Mouse (Mus musculus) gastrocnemius, adult 8-10 months (tissue): ENCODE measurements at regions not wholly inside any gene's neighbourhood (a gene's known extent, or its start where the extent isn't known, plus 50 kb on each side); places are given as distances from the start of the nearest gene placed in this dataset.
A peak's percentile ranks its signal among the peaks of the same experiment; 100 is the strongest.
"Not testable (repeated sequence)": the region's sequence is repeated elsewhere in the genome, so short reads cannot be mapped to it uniquely, and the experiment has no call there.

Experiments used
- DNase-seq, 2 experiments: peaks; one replicate each; pipeline ENCODE4 v3.0.0; 2022; ENCODE audit warnings: low spot score in 2 of 2

DNA sequence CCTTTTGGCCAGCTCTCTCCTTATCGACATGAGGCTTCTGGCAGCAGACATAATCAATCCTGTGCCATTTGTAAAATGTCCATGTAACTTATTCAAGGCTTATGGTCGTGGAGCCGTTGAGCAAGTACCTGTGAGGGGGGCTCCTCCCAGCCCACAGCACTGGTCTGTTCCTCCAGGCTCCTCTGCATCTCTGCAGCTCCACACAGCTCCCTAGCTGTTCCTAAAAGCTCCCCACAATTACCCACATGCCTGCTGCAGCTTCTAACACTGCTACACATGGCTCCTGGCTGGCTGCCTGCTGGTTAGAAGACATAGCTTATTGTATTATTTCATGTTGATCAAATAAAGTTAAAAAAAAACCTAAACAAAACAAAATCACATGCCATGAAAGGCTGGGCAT is 77.9 kb downstream of the Tcp10c start:
- not testable (repeated sequence) for DNase-seq

DNA sequence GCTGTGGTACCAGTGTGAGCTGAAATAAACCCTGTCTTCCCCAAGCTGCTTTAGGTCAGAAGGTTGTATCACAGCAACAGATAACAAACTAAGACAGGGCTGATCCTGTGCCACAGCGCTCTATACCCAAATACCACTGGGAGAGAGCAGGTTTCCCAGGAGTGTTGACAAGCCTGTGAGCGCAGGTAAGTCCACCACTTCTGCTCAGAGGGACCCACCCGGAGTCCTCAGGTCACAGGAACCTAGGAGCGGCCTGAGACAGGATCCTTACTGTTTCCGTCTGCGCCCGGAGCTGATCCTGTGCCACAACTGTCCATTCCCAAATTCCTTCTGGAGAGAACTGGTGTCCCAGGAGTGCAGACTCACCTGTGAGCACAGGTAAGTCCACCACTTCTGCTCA is 79.8 kb downstream of the Tcp10c start:
- not testable (repeated sequence) for DNase-seq

DNA sequence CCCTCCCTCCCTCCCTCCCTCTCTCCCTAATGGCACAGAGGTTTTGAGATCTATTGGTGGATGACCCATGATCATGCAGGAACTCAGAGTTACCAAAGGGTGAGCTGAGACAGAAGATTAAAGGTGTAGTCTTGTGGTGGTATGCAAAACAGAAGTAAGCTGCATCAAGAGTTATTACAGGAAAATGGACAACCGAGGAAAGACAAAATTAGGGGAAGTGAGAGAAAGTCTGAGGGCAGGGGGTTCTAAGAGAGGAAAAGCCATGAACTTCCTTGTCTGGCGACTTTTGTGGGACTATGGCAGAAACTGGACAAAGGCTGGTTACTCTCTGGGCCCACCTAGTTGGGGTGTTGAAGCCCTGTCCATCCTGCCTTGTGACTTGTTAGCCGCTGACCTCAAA is 84.4 kb downstream of the Tcp10c start:
- DNase-seq: not testable (repeated sequence)

DNA sequence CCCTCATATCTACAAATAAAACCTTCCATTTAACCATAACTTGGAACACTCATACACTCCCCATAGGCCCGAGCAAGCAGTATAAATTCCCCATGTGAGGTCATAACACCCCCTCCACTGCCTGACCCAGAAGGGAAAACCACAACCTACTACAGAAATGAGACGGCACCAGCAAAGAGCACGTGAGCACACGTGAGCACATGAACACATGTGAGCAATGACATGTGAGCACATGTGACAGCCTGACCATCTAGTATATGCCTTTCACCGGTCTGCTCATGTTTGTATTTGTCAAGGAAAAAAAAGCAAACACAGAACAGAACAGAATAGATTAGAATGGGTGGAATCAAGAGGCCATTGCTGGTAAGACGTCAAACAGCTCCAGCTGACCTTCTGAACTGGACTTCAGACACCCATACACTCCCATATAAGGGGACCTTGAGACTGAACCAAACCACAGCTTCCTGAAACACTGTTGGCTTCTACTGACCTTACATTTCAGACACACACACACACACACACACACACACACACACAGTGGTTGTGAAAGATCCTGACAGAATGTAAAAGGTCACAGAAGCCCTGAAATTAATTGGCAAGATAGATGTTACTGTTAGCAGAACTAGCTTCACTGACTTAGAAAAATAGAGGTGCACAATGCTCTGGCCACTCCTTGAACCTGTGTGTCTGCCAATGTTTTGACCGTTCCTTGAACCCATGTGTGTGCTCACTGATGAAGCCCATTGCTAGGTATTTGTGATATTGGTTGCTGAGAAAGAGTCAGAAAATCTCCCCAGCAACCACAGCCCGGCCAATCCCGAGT is 86.5 kb downstream of the Tcp10c start:
- not testable (repeated sequence) for DNase-seq

DNA sequence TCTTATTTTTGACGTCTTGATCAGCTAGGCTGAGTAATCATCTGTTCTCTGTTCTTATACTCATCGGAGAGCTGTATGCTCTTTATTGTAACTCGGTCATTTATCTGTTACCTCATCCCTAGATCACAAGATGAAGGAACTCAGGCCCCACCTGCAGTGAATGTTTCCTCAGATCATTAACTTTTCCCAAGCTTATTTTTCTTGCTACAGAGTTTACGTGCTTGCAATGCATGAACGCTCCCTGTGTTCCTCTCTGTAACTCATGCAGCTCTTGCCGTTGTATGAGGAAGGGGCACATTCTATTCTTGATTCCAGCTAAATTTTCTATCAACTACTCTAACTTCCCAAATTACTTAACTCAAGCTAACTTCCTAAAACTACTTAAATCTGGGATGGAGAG is 87.9 kb downstream of the Tcp10c start:
- DNase-seq: not testable (repeated sequence)

DNA sequence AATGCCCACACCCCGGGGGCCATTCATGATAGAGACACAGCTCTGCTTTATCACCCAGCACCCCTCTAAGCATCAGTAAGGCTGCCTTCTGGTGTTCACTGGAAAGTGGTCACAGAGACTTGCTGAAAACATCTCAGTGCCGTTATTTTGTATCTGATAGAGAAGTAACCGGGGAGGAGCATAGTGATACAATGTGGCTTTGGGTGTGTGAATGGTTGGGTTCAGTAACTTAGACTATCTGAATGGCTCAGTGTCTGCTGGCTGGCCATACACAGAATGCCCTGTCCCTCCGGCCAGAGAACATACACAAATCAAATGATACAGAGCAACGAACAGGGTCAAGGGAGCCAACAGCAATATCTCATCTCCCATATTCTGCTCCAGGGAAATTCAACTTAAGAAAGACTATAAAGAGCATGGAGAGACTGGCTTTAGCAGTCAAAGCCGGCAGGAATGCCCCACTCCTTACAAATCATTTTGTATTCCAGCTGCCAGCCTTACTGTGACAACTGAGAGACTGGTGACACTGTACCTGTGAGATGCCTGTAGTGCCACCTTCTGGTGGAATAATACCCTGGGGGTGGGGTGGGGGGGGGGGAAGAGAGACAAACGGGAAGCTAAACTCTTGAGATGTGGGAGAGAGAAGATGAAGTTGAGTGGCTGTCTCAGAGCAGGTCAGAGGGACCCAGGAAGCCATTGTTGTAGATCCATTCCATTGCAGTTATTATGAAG is 102.7 kb downstream of the Tcp10c start:
- not testable (repeated sequence) for DNase-seq

DNA sequence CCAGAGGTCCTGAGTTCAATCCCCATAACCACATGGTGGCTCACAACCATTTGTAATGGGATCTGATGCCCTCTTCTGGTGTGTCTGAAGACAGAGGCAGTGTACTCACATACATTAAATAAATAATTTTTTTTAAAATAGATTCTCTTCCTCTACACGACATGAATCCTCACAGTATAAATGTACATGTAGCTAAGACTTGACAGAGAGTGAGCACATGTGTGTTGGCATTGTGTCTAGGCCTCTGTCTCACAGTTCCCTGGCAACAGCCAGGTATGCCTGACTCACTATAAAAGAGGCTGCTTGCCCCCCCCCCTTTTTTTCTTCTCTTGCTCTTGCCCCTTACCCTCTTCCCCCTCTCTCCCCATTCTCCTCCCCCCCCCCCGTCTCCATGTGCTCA is 103.6 kb downstream of the Tcp10c start:
- not testable (repeated sequence) for DNase-seq

DNA sequence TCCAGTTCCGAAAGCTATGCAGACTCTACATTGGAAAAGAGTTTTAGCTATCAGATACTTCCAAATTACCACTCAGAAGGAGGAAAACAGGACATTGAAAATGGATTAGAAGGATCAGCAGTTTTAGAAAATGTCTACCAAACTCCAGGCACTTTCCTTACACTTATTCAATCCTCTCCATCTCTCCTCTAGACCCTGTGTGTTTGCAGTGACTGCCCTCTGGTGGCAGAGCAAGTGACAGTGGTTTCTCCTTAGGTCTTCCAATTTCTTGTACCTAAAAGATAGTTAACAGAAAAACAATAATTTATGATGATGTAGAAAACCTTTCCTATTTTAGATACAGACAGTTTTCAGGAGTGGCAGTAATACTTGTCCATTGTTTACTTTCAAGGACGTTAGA is 104.4 kb downstream of the Tcp10c start:
- DNase-seq: not testable (repeated sequence)

DNA sequence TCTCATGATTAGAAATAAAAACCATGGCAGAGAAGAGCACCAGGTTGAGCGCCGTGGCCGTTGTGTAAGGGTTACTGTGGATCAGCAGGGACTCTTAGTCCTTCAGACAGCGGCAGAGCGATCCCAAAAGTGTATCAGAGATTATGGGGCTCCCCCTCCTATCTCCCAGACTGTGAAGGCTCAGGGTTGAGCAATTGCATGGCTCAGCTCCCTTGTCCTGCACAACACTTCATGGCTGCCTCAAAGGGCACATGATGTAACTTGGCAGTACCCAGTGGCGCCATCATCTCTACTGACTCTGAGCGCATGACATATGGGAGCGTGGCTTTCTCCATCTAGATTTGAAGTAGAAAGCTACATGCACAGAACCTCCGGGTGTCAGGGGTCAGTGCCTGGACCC is 108.3 kb downstream of the Tcp10c start:
- DNase-seq: not testable (repeated sequence)

DNA sequence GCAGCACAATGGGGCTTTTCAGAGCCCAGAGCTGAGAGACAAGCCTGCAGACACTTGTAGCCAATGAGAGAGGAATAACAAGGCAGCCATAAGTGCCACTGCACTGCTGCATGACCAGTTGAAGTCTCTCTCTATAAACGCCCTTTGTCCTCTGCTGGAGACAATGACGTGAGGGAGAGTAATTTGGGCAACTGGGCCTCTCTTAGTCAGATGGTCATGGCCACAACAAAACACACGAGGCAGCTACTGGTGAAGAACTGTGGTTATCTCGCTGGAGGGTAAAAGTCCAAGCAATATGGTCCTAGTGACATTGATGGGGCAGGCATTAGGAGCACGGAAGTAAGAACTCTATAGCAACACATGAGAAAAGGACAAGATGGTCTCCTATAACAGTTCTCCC is 111.5 kb downstream of the Tcp10c start:
- not testable (repeated sequence) for DNase-seq

DNA sequence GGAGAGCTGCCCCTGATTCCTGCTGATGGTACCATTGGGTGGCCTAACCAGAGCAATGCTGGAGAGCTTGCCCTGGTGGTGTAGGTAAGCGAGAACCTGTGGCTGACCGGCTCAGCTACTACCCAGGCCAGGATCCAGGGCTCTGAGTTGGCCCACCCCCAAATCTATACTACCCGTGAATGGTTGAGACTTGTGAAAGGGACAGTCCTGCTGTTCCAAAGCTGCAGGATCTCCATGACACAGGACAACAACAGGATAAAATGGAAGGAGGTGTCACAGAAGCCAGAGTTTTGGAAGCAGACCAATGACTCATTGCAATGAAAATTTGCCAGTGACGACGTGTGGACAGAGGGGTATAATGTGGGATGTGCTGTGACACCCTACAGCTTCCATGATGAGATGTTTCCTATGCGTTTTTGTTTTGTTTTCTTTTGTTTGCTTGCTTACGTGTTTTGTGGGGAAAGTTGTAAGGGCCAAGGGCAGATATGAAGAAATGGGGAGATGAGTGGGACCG is 115.6 kb downstream of the Tcp10c start:
- not testable (repeated sequence) for DNase-seq

DNA sequence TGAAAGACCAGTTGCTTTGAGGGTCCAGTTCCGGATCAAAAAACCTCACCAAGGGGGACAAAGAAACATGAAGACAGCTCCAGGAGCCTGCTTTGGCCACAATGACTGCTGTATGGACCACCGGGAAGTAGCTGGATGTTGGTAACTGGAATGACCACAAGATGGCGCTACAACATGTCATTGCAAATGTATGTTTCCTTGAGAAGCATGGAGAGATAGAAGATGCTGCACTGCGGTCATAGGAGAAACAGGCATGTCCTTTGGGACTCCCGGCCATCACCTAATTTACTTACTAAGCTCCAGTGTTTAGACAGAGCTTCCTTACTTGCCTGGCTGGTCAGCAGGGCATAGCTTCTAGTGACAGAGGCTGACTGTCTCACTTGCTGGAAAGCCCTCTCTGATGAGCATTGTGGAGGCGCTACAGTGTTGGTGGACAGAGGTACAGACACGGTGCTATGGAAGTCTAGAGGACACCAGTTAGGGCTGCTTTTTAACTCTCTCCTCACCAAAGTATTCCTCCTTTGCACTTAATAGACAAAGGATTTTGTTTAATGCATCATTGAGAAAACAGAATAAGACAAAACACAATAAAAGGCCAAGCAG is 118.2 kb downstream of the Tcp10c start:
- peak; percentile 37 to 39 for DNase-seq

DNA sequence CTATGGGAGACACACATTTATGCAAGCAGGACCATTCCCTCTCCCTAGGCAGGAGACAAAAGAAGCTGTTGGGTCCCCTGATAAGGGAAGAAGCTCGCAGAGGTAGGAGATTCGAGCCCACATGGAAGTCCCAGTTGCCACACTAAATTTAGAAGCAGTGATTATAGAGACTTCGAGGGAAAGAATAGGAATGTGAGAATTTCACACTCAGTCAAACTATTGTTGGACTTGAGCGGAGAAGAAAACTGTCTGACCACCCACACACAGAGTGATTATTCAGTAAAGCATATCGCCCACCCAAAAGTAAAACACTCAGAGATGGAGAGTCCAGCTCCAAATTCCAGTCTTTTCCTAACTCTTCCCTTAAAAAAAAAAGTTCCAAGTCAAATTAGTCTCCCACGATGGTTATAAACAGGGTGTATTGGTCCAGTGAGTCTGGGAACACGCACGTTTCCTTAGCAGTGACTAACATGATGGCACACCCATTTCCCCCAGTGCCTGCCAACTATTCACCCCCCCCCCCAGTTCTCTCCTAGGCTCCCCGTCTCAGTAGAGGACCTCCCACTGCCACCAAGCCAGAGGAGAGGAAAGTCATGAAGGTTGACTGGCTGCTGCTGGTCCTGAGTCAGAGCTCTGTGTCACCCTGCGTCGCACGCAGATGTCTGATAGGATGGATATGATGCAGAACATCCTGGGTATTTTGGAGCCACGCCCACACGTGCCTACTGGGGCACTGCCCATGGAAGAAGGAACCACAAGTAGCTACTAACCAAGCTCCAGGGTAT is 120.1 kb downstream of the Tcp10c start:
- DNase-seq: no peak

DNA sequence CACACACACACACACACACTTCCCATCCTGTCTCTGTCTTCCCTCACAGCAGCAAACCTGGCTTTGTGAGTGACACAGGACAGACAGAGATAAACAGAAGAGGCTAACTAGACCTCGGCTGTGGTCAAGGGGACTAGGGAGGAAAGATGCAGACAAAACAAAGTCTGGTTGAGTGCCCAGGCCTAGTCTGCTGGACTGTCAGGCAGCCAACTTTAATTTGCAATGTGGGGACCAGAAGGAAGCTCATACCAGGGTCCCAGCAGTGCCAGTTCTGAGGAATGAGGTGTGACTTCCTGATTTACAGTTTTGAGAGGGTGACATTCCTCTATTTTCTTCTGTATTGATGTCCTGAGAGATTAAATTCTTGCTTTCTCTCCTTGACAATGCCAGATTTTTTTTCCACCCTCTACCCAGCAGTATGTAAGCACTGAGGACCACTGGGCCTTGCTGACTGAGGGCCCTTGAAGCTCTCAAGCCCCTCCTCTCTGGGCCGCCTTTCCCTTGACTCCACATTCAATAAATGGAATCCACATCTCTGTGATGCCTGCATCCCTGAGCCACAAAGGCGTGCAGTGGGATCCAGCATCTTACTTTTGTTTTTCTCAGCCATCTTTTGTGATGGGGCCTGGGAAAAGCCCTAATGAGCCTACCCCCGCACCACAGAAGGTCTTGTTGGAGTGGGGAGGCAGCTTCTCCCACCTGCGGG is 124.6 kb downstream of the Tcp10c start:
- DNase-seq: no peak

DNA sequence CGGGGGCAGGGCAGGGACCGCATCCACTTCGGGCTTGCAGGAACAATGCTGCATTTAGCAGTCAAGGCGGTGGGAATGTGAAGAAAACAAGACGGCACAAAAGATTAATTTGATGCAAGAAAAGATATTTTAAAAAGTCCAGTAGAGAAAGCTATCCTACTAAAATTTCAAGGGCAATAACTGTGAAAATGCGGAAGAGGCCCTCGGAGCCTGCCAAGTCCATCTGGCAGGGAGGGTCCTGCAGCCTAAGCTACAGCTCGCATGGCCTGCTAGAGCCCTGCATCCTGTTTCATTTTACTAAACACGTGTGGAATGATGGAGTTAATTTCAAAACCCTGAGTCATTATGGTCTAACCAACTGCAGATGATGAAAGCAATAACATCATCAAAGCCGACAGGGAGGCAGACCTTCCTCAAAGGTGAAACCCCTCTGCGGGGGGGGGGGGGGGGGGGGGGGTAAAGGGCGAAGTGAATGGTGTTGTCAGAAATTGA is 125.2 kb downstream of the Tcp10c start:
- DNase-seq: no peak

DNA sequence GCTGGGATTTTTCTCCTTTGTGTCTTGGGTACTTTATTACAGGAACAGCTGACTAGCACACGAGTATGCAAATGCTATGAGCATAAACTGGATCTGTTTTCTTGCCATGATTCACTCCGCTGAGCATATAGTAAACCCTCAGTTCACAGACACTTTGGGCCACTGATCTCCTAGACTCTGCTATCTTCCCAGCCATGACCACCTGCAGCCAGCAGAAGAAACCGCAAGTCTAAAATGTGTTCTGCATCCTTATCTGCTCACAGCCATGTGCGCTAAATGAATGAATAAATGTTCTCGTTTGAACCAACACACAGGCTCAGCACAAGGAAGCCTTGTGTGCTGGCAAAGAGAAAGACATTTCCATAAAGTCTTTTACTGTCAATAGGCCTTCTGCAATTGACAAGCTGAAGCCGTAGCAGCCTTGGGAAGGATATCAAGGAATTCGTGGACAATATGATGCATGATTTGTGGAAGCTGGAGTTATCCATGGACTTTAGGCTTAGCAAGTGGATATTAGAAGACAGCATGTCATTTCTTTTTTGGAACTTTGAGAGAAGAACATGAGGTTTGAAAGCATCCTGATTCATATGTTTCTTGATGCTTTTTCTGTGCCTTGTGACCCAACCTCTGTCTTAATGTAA is 127.2 kb downstream of the Tcp10c start:
- no peak for DNase-seq

DNA sequence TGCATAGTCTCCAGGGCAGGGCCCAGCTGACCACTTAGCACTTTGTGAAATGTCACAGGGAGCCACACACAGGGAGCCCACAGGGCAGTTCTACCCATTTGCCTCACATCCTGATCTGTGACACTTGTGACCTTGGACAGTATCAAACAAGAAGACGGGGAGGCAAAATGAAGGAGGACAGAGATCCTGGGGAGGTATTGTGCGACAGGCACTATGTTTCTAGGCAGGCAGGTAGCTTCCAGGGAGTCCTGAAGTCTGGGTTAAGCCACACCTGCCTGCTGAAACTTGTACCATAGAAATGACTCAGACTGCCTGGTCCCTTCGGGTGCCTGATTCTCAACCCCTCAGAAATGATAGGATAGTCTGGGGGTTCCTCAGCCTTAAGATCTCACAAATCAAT is 127.8 kb downstream of the Tcp10c start:
- no peak for DNase-seq

DNA sequence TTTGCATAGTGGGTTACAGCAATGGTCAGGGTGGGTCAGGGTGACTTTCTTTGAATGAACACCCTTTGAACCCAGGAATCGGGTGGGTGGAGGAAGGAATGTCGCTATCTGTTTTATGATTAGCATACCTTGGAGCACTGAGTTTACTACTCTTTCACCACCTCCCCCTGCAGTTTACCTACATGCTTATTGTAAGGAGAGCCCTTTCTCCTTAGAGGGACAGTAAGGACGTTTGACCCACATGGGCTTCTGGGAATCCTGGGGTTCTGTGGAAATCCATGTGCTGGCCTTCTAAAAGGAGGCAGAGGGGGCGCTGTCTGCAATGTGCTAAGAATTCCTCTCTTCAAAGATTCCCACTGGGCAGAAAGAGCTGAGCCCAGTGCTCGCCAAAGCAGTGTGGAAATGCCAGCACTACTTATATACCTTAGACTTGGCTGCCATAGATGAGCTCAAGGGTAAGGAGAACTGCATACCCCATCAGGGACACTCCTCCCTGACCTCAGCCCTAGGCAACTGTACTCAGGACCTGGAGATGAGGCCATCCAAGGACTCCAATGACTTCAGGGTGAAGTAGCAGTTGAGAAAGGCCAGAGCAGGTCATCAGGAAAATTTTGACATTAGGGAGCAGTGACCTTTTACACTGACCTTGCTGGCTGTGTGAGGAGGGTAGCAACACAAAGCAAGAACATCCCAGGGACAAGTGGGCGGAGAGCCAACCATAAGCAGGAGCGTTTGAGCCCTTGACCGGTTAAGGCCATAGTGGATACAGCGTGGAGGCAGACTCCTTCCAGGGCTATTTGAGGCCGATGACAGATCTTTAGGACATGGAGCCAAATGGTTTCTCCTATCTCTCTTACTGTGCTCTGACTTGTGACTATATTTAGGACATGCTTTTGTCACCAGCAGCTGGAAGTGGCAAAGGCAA is 133.2 kb downstream of the Tcp10c start:
- peak in 1 of 2 experiments; percentile 24 for DNase-seq
